Mouse (Mus musculus) embryonic facial prominence, embryonic 11.5 days (tissue): ENCODE results near the gene Gm20388. TPM values are rescaled to one million over a fixed set of nuclear protein-coding genes. Genes with fewer than 3 reads are reported as not detected.
A peak's percentile ranks its signal among the peaks of the same experiment; 100 is the strongest.

Experiments
- ATAC-seq: fragments of 200-750 bp; cut with Nextera tagmentation; replicated peaks from 2 replicates; pipeline ENCODE4 v1.8.0; 2017; ENCODE audit warnings: low read depth; ENCODE audit not compliant: insufficient number of reproducible peaks, low FRiP score, low TSS enrichment
- DNase-seq: peaks from one replicate; pipeline ENCODE4 v3.0.0-alpha.2; 2015; ENCODE audit warnings: low spot score
- H3K27ac ChIP-seq: fragments of 300-500 bp; sonication (generic); replicated peaks from 2 replicates; pipeline ENCODE4 v1.5.1; 2014; ENCODE audit warnings: mild to moderate bottlenecking, low read depth, low read length, control low read depth
- H3K27me3 ChIP-seq: fragments of 300-500 bp; sonication (generic); 2 replicates; pipeline ENCODE4 v1.6.1; 2014; ENCODE audit warnings: mild to moderate bottlenecking, low read length, moderate library complexity, mixed read lengths; ENCODE audit not compliant: control insufficient read depth, insufficient read depth
- H3K36me3 ChIP-seq: fragments of 300-500 bp; sonication (generic); replicated peaks from 2 replicates; pipeline ENCODE4 v1.6.1; 2014; ENCODE audit warnings: low read depth, mild to moderate bottlenecking, low read length, moderate library complexity, mixed read lengths; ENCODE audit not compliant: control insufficient read depth, insufficient read depth
- H3K4me1 ChIP-seq: fragments of 300-500 bp; sonication (generic); 2 replicates; pipeline ENCODE4 v1.6.1; 2014; ENCODE audit warnings: low read length, mixed read lengths; ENCODE audit not compliant: control insufficient read depth, insufficient read depth
- H3K4me2 ChIP-seq: fragments of 300-500 bp; sonication (generic); 2 replicates; pipeline ENCODE4 v1.6.1; 2014; ENCODE audit warnings: low read depth, mild to moderate bottlenecking, control low read depth, low read length, moderate library complexity
- H3K4me3 ChIP-seq: fragments of 300-500 bp; sonication (generic); 2 replicates; pipeline ENCODE4 v1.5.1; 2014; ENCODE audit warnings: low read depth, low read length, control low read depth
- H3K9ac ChIP-seq: fragments of 300-500 bp; sonication (generic); replicated peaks from 2 replicates; pipeline ENCODE4 v1.6.1; 2014; ENCODE audit warnings: mild to moderate bottlenecking, control low read depth, low read length
- H3K9me3 ChIP-seq: fragments of 300-500 bp; sonication (generic); replicated peaks from 2 replicates; pipeline ENCODE4 v1.6.1; 2016; ENCODE audit warnings: mild to moderate bottlenecking, low read length, inconsistent platforms, mixed read lengths; ENCODE audit not compliant: control insufficient read depth
- WGBS: fragments of 180-500 bp; shearing (Covaris S2); extraction: QIAGEN DNeasy Blood & Tissue Kit; methylation state at CpG from one replicate; pipeline ENCODE4 v1.1.7; 2014; 5-methylcytosine and 5-hydroxymethylcytosine counted together
- polyA plus RNA-seq: library from polyadenylated mRNA; unstranded; fragments of >200 nt; fragmentation: Nextera tagmentation; extraction: Ambion mirVana; gene quantifications from 2 replicates; pipeline ENCODE4 v1.2.1, GENCODE M21; 2014

Gm20388 gene
- polyA plus RNA-seq, 1 experiment from 2014 or later: 3.1 TPM

DNA sequence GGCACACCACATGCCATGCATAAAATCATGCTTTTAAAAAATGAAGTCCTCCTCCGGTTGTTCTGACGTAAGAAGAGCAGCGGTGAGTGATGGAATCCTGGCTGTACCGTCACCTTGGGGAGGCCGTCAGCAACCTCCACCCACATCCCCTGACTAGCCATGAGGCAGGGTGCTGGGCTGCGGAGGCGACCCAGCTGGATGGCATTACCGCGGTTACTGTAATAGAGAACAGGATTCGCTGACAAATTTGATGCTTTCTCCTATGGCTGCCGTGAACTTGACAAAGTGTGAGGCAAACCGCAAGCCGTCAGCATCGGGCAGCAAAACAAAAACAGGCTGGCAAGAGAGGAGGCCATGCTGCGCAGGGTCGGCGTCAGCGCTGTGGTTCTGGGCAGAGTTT, 1317.1 kb downstream of the Gm20388 start:
- ATAC-seq (no peak), DNase-seq (peak; percentile 53)
- 64% methylated on average over 18 of the region's 18 CpGs for WGBS
- H3K27ac ChIP-seq: no peak overlapping the region
- H3K9ac ChIP-seq: no peak overlapping the region
- H3K27me3 ChIP-seq: no peaks in the 10 kb centered on the region; the same call in 1 of the 2 replicates
- no peak overlapping the region for H3K4me3 ChIP-seq
- peaks cover 2% of the 10 kb centered on the region for H3K4me1 ChIP-seq
- H3K36me3 ChIP-seq: no peaks in the 10 kb centered on the region
- no peak overlapping the region for H3K4me2 ChIP-seq
- no peaks in the 10 kb centered on the region for H3K9me3 ChIP-seq

DNA sequence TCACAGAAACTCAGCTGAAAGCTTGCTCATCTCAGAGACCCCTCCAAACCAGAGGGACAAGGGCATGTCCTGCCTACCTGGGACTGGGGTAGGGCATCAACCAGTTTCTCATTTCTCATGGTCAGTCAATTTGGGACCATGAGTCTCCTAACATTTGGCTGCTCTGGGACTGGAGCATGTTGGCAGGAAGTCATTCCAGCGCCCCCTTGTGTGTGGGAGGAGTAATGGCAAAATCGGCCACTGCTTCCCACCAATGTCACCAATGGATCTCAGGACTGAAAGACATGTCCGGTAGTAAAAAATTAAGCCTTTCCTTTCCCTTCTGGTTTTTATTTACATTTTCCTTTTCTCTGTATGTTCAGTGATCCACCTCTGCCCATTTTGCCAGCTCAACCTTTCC, 1318.3 kb downstream of the Gm20388 start:
- no peaks in the 10 kb centered on the region; the same call in 1 of the 2 replicates for H3K4me1 ChIP-seq
- H3K36me3 ChIP-seq: no peaks in the 10 kb centered on the region
- no peaks in the 10 kb centered on the region for H3K9me3 ChIP-seq
- H3K9ac ChIP-seq: no peak overlapping the region
- WGBS: 63% methylated on average over 3 of the region's 3 CpGs
- no peak for ATAC-seq
- no peak overlapping the region for H3K4me2 ChIP-seq
- H3K4me3 ChIP-seq: no peak overlapping the region
- H3K27me3 ChIP-seq: no peaks in the 10 kb centered on the region
- DNase-seq: peak; percentile 52
- no peak overlapping the region for H3K27ac ChIP-seq

DNA sequence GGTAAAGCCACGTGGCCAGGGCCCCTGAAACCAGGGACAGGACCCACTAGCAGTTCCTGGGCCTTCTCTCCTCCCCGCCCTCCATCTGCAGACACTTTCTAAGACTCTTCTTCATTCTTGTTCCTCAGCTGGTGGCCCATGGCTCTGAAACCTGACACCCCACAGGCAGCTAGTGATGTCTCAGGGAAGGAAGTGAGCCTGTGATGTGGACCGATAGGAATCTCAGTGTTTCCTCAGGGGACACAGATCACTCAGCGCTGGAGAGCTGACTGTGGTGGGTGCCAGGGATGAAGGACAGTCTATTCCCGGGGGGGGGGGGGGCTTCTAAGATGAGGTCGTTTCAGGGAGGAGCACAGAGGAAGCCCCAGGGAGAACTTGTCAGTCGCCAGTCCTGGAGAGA, 1318.9 kb downstream of the Gm20388 start:
- H3K36me3 ChIP-seq: no peaks in the 10 kb centered on the region
- no peak for ATAC-seq
- H3K4me1 ChIP-seq: no peaks in the 10 kb centered on the region; the same call in 1 of the 2 replicates
- H3K4me2 ChIP-seq: no peak overlapping the region
- no peak overlapping the region for H3K9ac ChIP-seq
- no peak overlapping the region for H3K27ac ChIP-seq
- no peak for DNase-seq
- 26% methylated on average over 7 of the region's 7 CpGs for WGBS
- H3K9me3 ChIP-seq: no peaks in the 10 kb centered on the region
- H3K27me3 ChIP-seq: no peaks in the 10 kb centered on the region
- no peak overlapping the region for H3K4me3 ChIP-seq

DNA sequence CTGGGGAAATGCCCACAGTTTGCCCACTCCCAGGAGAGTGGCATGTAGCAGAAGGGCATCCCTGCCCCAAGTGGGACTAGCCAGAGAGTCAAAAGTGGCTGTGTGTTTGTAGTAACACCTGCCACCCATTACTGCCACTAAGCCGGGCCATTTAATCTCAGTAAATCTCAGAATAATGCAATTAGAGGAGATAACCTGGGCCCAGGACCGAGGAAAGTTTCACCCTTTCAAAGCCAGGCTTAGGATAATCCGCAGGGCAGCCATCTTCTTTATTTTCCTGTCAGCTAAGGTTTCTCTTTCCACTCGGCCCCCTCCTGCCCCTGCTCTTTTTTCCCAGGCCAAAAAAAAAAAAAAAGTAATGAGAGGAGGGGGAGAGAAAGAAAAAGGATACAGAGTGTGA, 1322.6 kb downstream of the Gm20388 start:
- H3K4me1 ChIP-seq: no peaks in the 10 kb centered on the region

DNA sequence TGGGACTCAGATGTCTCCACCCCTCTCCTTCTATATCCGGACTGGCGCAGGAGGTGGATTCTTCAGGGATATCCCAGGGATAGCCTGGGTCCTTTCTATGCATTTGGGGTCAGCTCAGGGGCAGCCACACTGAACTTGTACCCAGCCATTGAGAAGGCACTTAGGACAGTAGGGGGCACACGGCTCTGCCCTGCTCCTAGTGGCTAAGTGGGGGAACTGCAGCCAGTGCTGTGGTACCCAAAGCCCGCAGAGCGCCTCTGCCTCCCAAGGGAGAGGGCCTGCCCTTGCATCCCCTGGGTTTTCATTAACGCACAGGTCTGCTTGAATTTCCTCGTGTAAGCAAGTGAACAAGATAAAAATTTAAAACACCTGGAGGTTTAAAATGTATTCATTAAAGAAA, 1324.3 kb downstream of the Gm20388 start:
- ATAC-seq (no peak), DNase-seq (peak; percentile 63)
- 50% methylated on average over 7 of the region's 7 CpGs for WGBS
- no peaks in the 10 kb centered on the region for H3K27me3 ChIP-seq
- no peak overlapping the region for H3K4me2 ChIP-seq
- H3K27ac ChIP-seq: no peak overlapping the region
- H3K9me3 ChIP-seq: no peaks in the 10 kb centered on the region
- no peaks in the 10 kb centered on the region for H3K36me3 ChIP-seq
- no peaks in the 10 kb centered on the region for H3K4me1 ChIP-seq
- H3K9ac ChIP-seq: no peak overlapping the region
- no peak overlapping the region for H3K4me3 ChIP-seq

More for the DNA sequence above, 1322.6 kb downstream of the Gm20388 start:
- H3K9me3 ChIP-seq: no peaks in the 10 kb centered on the region
- H3K27ac ChIP-seq: no peak overlapping the region
- no peaks in the 10 kb centered on the region for H3K27me3 ChIP-seq
- H3K4me2 ChIP-seq: no peak overlapping the region
- H3K9ac ChIP-seq: no peak overlapping the region
- WGBS: 39% methylated on average over 4 of the region's 4 CpGs
- no peaks in the 10 kb centered on the region for H3K36me3 ChIP-seq
- DNase-seq (no peak), ATAC-seq (no peak)
- H3K4me3 ChIP-seq: no peak overlapping the region

DNA sequence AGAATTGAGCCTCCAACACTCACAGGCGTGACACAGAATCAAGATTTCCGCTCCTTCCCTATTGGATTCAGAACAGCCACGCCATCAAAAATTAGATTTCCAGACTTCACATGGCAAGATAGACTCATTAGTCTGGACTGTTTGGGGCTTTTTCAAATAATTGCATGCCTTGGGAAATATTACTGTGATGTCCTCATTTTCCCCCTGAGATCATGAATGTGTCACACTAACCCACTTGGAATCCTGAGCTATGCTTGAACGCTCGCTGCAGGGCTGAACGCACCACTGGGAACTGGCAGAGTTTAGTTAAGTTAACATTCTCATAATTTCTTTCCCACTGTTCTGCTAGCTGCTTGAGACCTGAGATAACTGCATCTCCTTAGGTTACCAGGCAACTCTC, 1329.0 kb downstream of the Gm20388 start:
- no peak for DNase-seq
- peaks cover 6% of the 10 kb centered on the region for H3K4me1 ChIP-seq
- no peaks in the 10 kb centered on the region for H3K36me3 ChIP-seq
- H3K4me3 ChIP-seq: no peak overlapping the region
- no peaks in the 10 kb centered on the region for H3K9me3 ChIP-seq
- H3K27ac ChIP-seq: no peak overlapping the region
- H3K4me2 ChIP-seq: no peak overlapping the region
- ATAC-seq: no peak
- WGBS: 78% methylated on average over 6 of the region's 6 CpGs
- H3K9ac ChIP-seq: no peak overlapping the region
- no peaks in the 10 kb centered on the region for H3K27me3 ChIP-seq

DNA sequence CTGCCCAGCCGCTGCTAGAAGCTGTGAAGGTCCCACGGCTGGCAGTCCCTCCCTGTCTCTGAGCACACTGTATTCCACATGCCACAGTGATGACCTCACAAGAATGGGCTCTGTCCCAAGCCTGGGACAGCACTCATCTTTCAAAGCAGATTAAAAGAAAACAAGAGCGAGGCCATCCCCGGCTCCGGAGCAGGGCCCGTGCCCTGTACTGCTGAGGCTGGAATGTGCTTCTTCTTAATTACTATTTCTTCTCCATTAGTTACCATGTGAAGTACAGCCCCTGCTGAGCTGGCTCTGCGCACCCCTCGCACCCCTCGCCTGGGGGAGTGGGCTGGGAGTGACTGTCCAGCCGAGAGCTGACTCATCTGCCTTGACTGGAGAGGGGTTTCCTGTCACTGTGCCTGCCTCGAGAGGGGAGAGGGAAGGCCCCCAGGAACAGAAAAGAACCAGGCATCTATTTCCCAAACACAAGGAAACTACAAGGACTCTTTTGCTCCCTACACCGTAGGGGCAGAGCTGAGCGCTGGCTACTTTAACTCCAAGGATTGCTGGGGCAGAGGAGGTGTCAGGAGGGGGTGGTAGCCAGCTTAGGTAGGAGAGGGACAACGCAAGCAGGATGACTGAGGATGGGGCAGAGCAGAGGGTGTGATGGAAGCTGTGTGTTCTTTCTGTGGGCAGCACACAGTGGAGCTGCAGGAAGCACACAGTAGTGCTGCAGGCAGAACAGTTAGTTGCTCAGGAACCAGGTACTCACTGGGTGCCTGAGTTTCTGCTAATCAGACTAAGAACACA, 1331.3 kb downstream of the Gm20388 start:
- no peak overlapping the region for H3K27ac ChIP-seq
- ATAC-seq: peak; percentile 58; the same call in 1 of the 2 replicates
- WGBS: 12% methylated on average over 14 of the region's 14 CpGs
- peaks cover 6% of the 10 kb centered on the region for H3K4me1 ChIP-seq
- no peak for DNase-seq
- no peak overlapping the region for H3K4me3 ChIP-seq
- no peaks in the 10 kb centered on the region for H3K9me3 ChIP-seq
- no peaks in the 10 kb centered on the region for H3K27me3 ChIP-seq
- peak overlapping the region; percentile 14; the same call in 1 of the 2 replicates for H3K9ac ChIP-seq
- H3K4me2 ChIP-seq: no peak overlapping the region
- H3K36me3 ChIP-seq: no peaks in the 10 kb centered on the region

DNA sequence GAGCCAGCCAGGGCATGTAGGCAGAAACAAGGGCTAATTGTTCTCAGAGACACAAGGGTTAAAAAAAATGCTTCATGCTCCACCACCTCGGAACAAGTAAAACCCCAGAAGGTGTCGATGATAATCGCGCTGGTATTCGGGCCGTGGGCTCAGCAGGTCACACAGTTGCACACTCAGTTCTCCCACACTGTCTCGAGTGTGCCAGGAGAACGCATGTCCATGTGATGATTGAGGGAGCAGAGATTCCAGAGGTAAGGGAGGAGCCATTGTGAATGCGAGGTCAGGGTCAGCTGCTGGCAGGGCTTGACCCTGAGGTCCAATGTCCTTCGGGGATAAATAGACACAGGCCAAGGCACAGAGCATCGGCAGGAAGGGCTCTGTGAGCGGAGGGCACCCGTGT, 1332.0 kb downstream of the Gm20388 start:
- Histone ChIP-seq H3K27ac (no peak overlapping the region), H3K36me3 (no peaks in the 10 kb centered on the region), H3K4me1 (peaks cover 6% of the 10 kb centered on the region), H3K4me3 (no peak overlapping the region), H3K27me3 (no peaks in the 10 kb centered on the region), H3K9ac (no peak overlapping the region; the same call in 1 of the 2 replicates), H3K9me3 (no peaks in the 10 kb centered on the region), H3K4me2 (no peak overlapping the region)
- ATAC-seq: no peak
- 9% methylated on average over 13 of the region's 13 CpGs for WGBS
- no peak for DNase-seq
